Mouse (Mus musculus) neural tube, embryonic 12.5 days (tissue): Measurements from ENCODE around the gene Sh2d7. TPM values are rescaled to one million over a fixed set of nuclear protein-coding genes. Genes with fewer than 3 reads are reported as not detected.

Source experiments
- ATAC-seq: fragments of 200-750 bp; cut with Nextera tagmentation; 2 replicates; pipeline ENCODE4 v1.8.0; 2017; ENCODE audit warnings: low read depth, mild to moderate bottlenecking, moderate TSS enrichment, moderate library complexity; ENCODE audit not compliant: low FRiP score
- H3K27ac ChIP-seq: fragments of 300-500 bp; sonication (generic); 2 replicates; pipeline ENCODE4 v1.5.1; 2016
- H3K27me3 ChIP-seq: fragments of 300-500 bp; sonication (generic); replicated peaks from 2 replicates; pipeline ENCODE4 v1.6.1; 2016; ENCODE audit warnings: mild to moderate bottlenecking
- H3K36me3 ChIP-seq: fragments of 300-500 bp; sonication (generic); 2 replicates; pipeline ENCODE4 v1.6.1; 2016; ENCODE audit warnings: mild to moderate bottlenecking
- H3K4me1 ChIP-seq: fragments of 300-500 bp; sonication (generic); 2 replicates; pipeline ENCODE4 v1.6.1; 2016
- H3K4me2 ChIP-seq: fragments of 300-500 bp; sonication (generic); replicated peaks from 2 replicates; pipeline ENCODE4 v1.6.1; 2016; ENCODE audit warnings: mild to moderate bottlenecking
- H3K4me3 ChIP-seq: fragments of 300-500 bp; sonication (generic); 2 replicates; pipeline ENCODE4 v1.5.1; 2016
- H3K9ac ChIP-seq: fragments of 300-500 bp; sonication (generic); 2 replicates; pipeline ENCODE4 v1.6.1; 2016; ENCODE audit warnings: mild to moderate bottlenecking
- H3K9me3 ChIP-seq: fragments of 300-500 bp; sonication (generic); 2 replicates; pipeline ENCODE4 v1.6.1; 2016; ENCODE audit warnings: mild to moderate bottlenecking
- WGBS: fragments of 180-500 bp; shearing (Covaris S2); methylation state at CpG from one replicate; pipeline ENCODE4 v1.1.7; 2016; 5-methylcytosine and 5-hydroxymethylcytosine counted together
- polyA plus RNA-seq: library from polyadenylated mRNA; unstranded; fragments of >200 nt; fragmentation: Nextera tagmentation; extraction: Ambion mirVana; gene quantifications from 2 replicates; pipeline ENCODE4 v1.2.1, GENCODE M21; 2016

The Sh2d7 gene
- polyA plus RNA-seq, 1 experiment from 2014 or later: not detected

DNA sequence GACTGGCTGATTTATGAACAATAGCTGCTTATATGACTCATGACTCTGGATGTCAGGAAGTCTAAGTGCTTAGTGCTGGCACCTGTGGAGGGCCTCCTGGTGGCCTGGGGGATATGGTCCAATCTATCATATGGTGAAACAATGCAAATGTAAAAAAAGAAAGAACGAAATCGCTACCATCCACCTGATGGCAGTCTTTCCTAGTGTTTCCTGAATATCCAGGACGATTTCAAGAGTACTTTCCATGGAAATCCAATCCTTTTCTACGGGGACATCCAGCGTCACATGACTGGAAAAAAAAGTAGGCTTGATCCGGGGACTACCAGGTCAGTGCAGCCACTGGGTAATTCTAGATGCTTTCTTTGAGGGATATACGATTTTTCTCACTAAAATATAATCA lies 11.1 kb upstream of the Sh2d7 start:
- Histone ChIP-seq H3K9ac (no peak overlapping the region), H3K9me3 (no peaks in the 10 kb centered on the region), H3K27me3 (no peaks in the 10 kb centered on the region), H3K27ac (no peak overlapping the region), H3K4me1 (no peaks in the 10 kb centered on the region), H3K36me3 (no peaks in the 10 kb centered on the region), H3K4me3 (no peak overlapping the region), H3K4me2 (no peak overlapping the region)
- ATAC-seq: no peak
- WGBS: 81% methylated on average over 7 of the region's 7 CpGs

DNA sequence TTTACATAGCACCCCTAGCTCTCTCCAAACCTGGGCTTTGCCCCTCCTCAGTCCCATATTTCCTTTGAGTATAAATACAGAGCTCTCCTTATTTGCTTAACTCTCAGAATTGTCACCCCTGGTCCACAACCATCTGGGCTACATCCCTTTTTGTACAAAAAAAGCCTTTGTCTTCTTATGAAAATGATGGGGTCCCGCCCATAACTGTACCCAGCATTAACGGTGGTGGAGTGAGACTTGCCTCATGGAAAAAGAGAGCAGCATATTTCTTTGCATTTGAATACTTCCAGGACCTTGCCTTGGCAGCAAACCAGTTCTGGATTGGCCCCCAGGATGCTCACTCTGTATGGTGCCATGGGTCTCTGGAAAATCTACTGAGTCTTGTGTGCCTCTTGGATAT lies 8.8 kb upstream of the Sh2d7 start:
- Histone ChIP-seq H3K9ac (no peak overlapping the region), H3K27me3 (no peaks in the 10 kb centered on the region), H3K4me2 (no peak overlapping the region), H3K27ac (no peak overlapping the region), H3K4me3 (no peak overlapping the region), H3K9me3 (no peaks in the 10 kb centered on the region), H3K4me1 (peaks cover 9% of the 10 kb centered on the region), H3K36me3 (no peaks in the 10 kb centered on the region)
- no peak for ATAC-seq
- WGBS: 85% methylated on average over 2 of the region's 2 CpGs

DNA sequence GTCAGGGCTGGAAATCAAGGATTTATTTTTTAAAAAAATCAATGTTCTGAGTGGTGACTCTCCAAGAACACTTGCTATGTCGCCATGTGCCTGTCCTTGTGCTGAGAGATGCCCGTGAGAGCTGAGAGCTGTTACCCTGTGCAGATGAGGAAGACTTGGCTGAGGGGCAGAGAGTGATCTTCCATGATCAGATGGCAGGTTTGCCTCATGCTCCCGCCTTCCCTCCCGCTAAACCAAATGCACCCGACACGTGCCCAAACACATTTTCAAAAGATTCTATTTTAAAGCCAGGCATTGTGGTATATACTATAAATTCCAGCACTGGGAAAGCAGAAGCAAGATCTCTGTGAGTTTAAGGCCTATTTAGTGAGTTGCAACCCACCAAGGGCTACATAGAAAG lies 7.9 kb upstream of the Sh2d7 start:
- H3K9me3 ChIP-seq: no peaks in the 10 kb centered on the region
- ATAC-seq: no peak
- no peaks in the 10 kb centered on the region for H3K27me3 ChIP-seq
- H3K9ac ChIP-seq: no peak overlapping the region
- H3K36me3 ChIP-seq: no peaks in the 10 kb centered on the region
- no peak overlapping the region for H3K4me2 ChIP-seq
- 86% methylated on average over 6 of the region's 6 CpGs for WGBS
- H3K4me1 ChIP-seq: peaks cover 9% of the 10 kb centered on the region
- no peak overlapping the region for H3K4me3 ChIP-seq
- H3K27ac ChIP-seq: no peak overlapping the region

DNA sequence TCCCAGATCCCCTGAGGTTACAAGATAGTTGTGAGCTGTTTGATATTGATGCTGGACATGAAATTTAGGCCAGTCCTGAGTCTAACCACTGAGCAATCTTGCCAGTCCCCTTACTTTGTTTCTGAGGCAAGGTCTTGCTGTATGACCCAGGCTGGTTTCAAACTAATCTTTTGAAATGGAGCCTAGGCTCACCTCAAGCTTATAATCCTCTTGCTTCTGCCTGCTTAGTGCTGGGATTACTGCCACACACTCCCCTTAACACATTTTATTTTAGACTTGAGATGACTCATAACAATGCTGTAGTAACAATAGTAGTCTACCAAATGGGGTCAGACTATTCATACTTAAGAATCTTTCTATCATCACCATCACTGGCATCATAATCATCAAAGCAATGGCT lies 7.4 kb upstream of the Sh2d7 start:
- no peaks in the 10 kb centered on the region for H3K36me3 ChIP-seq
- ATAC-seq: no peak
- H3K27me3 ChIP-seq: no peaks in the 10 kb centered on the region
- peaks cover 9% of the 10 kb centered on the region for H3K4me1 ChIP-seq
- no peak overlapping the region for H3K9ac ChIP-seq
- no peaks in the 10 kb centered on the region for H3K9me3 ChIP-seq
- H3K4me2 ChIP-seq: no peak overlapping the region
- no peak overlapping the region for H3K4me3 ChIP-seq
- no peak overlapping the region for H3K27ac ChIP-seq

DNA sequence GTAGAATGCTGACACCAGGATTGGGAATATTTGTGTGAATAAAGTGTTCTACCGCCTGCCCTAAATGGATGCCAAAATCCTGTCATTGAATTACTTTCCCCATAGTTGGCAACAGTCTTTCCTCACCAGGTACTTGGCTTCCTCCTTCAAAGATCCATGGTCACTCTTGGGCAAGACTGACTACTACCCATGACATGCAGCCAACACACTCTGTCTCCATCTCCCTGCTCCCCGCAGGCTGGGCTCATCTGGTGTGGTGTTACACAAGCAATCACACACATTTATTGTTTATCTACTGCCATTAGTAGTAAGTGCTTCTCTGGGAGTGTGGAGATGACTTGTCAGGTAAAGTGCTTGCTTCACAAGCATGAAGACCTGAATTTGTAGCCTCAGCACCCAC lies 5.9 kb upstream of the Sh2d7 start:
- H3K27ac ChIP-seq: no peak overlapping the region
- H3K9ac ChIP-seq: no peak overlapping the region
- no peaks in the 10 kb centered on the region for H3K36me3 ChIP-seq
- no peak overlapping the region for H3K4me2 ChIP-seq
- no peaks in the 10 kb centered on the region for H3K9me3 ChIP-seq
- no peak for ATAC-seq
- peaks cover 9% of the 10 kb centered on the region for H3K4me1 ChIP-seq
- WGBS: 91% methylated on average over 2 of the region's 2 CpGs
- no peaks in the 10 kb centered on the region for H3K27me3 ChIP-seq
- no peak overlapping the region for H3K4me3 ChIP-seq

DNA sequence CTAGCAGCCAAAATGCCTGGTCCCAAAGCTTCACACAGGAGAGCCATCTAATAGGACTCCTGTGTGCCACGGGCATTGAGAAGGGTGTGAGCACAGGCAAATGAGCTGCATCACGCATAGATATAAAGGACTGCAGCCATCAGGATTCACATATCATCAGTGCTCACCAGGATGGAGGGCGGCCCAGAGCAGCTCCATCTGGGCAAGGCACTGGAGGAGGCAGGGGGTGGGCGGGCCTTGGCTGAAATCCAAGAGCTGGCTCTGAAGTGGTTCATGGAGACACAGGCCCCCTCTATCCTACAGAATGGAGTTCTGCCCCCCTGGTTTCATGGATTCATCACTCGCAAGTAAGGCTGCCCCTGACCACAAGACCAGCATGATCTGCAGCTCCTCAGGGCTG lies 4.8 kb upstream of the Sh2d7 start:
- Histone ChIP-seq H3K4me1 (peaks cover 9% of the 10 kb centered on the region), H3K4me2 (no peak overlapping the region), H3K27me3 (no peaks in the 10 kb centered on the region), H3K9ac (no peak overlapping the region), H3K27ac (no peak overlapping the region), H3K9me3 (no peaks in the 10 kb centered on the region), H3K36me3 (no peaks in the 10 kb centered on the region), H3K4me3 (no peak overlapping the region)
- WGBS: 53% methylated on average over 5 of the region's 5 CpGs
- peak; percentile 85 for ATAC-seq

DNA sequence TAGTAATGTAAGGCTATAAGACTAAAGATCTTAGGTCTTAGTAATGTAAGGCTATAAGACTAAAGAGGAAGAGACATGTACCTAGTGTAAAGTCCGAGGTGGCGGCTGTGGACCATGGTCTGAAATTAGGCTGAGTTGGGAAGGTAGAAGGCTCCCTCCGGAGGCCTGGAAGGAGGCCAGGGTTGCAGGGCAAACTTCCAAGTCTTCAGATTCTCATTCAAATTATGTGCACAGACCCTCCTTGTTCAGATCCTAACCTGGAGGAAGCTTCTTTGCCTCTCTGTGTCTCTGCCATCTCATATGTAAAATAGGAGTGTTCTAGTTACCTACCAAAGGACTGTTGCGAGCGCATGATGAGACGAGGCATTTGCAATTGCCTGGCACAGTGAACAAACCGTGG lies 2.5 kb upstream of the Sh2d7 start:
- no peak overlapping the region for H3K4me3 ChIP-seq
- WGBS: 79% methylated on average over 7 of the region's 7 CpGs
- no peak for ATAC-seq
- H3K9me3 ChIP-seq: no peaks in the 10 kb centered on the region
- no peak overlapping the region for H3K27ac ChIP-seq
- no peaks in the 10 kb centered on the region for H3K27me3 ChIP-seq
- H3K4me1 ChIP-seq: peaks cover 9% of the 10 kb centered on the region
- H3K9ac ChIP-seq: no peak overlapping the region
- H3K36me3 ChIP-seq: no peaks in the 10 kb centered on the region
- no peak overlapping the region for H3K4me2 ChIP-seq

DNA sequence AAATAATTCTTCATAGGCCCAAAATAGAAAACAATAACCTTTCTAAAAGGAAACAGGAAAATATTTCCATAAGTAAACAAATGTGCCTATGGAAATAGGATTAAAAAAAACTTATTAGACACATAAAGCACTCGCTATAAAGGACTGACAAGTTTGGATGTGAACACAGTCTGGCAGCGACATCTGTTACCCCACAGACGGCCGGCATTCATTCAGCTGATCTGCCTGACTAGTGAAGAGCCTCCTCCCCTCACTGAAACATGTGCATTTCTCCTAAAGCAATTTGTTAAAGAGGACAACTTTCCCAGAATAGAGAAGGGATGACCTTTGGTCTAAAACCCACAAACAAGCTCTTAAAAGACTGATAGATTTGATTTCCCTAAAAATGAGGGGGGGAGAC lies 1.8 kb upstream of the Sh2d7 start:
- no peak overlapping the region for H3K9ac ChIP-seq
- H3K27me3 ChIP-seq: no peaks in the 10 kb centered on the region
- peaks cover 9% of the 10 kb centered on the region for H3K4me1 ChIP-seq
- no peak overlapping the region for H3K4me2 ChIP-seq
- WGBS: 40% methylated on average over 4 of the region's 4 CpGs
- ATAC-seq: no peak
- no peaks in the 10 kb centered on the region for H3K36me3 ChIP-seq
- no peak overlapping the region for H3K4me3 ChIP-seq
- H3K9me3 ChIP-seq: no peaks in the 10 kb centered on the region
- H3K27ac ChIP-seq: no peak overlapping the region

DNA sequence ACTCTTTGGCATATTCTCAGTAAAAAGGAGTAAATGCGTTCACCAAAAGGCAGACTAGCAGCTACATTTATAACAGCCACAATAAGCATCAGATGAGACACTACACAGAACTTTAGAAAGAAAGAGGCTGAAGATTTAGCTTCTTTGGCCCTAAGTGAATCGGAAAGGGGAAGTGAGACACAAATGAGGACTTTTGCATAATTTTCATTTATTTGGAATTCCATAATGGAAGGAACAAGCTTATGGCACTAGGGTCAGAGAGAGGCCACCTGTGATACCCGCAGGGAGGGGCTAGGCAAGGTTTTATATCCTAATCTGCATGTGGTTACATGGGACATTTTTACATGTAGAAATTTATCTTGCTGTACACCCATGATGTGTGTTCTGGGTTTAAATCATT lies 1.3 kb upstream of the Sh2d7 start:
- 69% methylated on average over 3 of the region's 3 CpGs for WGBS
- Histone ChIP-seq H3K9me3 (no peaks in the 10 kb centered on the region), H3K9ac (no peak overlapping the region), H3K4me3 (no peak overlapping the region), H3K4me2 (no peak overlapping the region), H3K27me3 (no peaks in the 10 kb centered on the region), H3K36me3 (no peaks in the 10 kb centered on the region), H3K27ac (no peak overlapping the region), H3K4me1 (peaks cover 9% of the 10 kb centered on the region)
- no peak for ATAC-seq

DNA sequence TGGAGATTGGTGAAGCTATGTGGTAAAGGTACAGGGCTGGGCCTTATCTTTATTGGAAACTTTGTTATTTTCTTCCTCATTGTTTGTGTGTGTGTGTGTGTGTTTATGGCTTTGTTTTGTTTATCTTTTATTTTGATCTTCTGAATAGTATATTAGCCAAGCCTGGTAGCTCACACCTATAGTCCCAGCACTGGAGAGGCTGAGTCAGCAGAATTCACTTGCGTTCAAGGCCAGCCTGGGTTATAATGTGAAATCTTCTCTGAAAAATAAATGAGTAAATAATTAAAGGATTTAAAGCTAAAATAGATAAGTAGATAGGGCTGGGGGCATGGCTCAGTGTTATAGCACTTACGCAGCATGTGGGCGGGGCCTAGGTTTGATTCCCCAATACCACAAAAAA lies 540 bp upstream of the Sh2d7 start:
- Histone ChIP-seq H3K27ac (no peak overlapping the region), H3K9ac (no peak overlapping the region), H3K9me3 (no peaks in the 10 kb centered on the region), H3K4me3 (no peak overlapping the region), H3K36me3 (no peaks in the 10 kb centered on the region), H3K4me1 (peaks cover 9% of the 10 kb centered on the region), H3K4me2 (no peak overlapping the region), H3K27me3 (no peaks in the 10 kb centered on the region)
- 95% methylated on average over 3 of the region's 3 CpGs for WGBS
- ATAC-seq: no peak

DNA sequence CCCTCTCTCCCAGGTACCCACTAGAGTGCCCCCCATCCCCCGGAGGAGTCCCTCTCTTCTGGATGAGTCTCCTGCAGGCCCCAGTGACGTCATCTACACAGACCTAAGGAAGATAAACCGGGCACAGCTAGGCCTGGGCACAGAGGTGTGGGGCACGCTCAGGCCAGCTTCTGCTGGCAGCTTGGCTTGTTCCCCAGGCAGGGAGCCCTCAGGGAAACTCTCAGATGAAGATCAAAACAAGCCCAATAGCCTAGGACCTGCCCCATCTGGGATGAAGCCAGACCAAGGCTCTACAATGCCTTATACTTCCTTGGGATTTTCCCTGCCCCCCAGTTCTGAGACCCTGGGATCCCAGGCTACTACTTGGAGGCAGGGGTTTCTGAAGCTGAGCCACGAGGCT lies 2.0 kb downstream of the Sh2d7 start:
- Histone ChIP-seq H3K9me3 (no peaks in the 10 kb centered on the region), H3K9ac (no peak overlapping the region), H3K4me3 (no peak overlapping the region), H3K27me3 (no peaks in the 10 kb centered on the region), H3K27ac (no peak overlapping the region), H3K4me2 (no peak overlapping the region), H3K36me3 (no peaks in the 10 kb centered on the region), H3K4me1 (no peaks in the 10 kb centered on the region)
- WGBS: 77% methylated on average over 5 of the region's 5 CpGs
- ATAC-seq: no peak

DNA sequence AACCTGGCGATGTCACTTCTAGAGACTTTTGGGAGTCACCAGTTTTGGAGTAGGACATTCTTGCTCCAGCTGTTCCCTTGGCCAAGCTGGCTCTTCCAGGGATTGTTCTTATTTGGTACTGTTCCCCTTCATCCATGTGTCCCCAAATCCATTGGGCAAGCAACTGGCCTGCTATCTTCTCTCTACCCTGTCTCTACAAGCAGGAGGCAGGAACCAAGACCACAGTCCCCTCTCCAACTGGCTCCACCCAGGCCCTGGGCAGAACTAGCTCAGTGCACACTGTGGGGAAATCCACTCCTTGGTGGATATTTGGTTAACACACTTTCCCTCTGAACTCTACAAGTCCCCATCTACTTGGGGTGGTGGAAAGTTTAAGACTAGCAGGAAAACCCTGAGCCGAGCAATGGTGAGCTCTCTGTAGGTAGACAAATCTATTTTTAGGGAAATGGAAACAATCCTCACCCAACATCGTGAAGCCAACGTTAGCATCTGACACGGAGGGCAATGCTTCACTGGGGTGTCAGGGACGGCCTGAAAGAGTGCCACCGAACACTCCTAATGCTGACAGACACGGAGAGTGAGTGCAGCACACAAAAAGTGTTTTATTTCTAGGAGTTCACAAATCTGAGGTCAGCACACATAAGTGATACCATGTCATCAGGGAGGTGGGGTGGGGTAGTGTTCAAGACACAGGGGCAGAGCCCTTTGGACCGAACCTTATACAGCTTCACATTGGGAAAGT lies 5.6 kb downstream of the Sh2d7 start:
- H3K4me1 ChIP-seq: no peaks in the 10 kb centered on the region
- no peaks in the 10 kb centered on the region for H3K9me3 ChIP-seq
- no peak overlapping the region for H3K9ac ChIP-seq
- no peaks in the 10 kb centered on the region for H3K27me3 ChIP-seq
- no peak for ATAC-seq
- no peak overlapping the region for H3K4me2 ChIP-seq
- no peaks in the 10 kb centered on the region for H3K36me3 ChIP-seq
- no peak overlapping the region for H3K27ac ChIP-seq
- WGBS: 90% methylated on average over 9 of the region's 9 CpGs
- H3K4me3 ChIP-seq: no peak overlapping the region

DNA sequence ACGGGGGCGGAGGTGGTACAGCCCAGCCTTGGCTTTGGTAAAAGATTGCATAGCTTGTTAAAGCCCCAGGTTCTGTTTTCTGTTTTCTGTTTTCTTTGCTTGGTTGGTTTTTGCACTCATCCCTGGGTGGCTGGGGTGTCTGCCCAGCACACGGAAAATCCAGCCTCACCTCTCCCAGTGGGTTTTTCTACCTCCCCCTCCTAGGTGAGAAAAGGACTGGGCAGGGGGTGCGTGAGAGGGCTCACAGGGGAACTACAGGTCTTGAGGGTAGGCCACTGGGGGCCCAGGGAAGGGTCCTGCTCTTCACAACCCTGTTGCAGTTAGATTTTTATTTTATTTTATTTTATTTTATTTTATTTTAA lies 6.2 kb downstream of the Sh2d7 start:
- WGBS: 91% methylated on average over 4 of the region's 4 CpGs
- Histone ChIP-seq H3K36me3 (no peaks in the 10 kb centered on the region), H3K4me3 (no peak overlapping the region), H3K9ac (no peak overlapping the region), H3K27ac (no peak overlapping the region), H3K27me3 (no peaks in the 10 kb centered on the region), H3K9me3 (no peaks in the 10 kb centered on the region), H3K4me1 (no peaks in the 10 kb centered on the region), H3K4me2 (no peak overlapping the region)
- ATAC-seq: no peak
